Comparison of ENCODE assay signal across 11 mouse cellular contexts in the genomic region with DNA sequence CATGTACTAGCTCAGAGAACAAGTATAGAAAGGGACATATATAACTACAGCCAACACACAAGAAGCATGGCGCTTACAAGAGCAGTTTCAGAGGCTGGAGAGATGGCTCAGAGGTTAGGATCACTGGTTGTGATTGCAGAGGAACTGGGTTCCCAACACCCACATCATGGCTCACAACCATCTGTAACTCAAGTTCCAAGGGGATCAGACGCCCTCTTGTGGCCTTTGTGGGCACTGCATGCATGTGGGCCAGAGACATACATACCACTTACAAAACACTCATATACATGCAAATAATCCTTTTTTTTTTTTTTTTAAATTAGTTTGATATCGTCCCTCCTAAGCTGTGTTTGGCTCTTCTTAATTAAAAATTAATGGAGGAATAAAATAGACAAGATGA. TPM values are rescaled to one million over a fixed set of nuclear protein-coding genes. Genes with fewer than 3 reads are reported as not detected.
DNase-seq lines count a peak whose midpoint lies in the region; ATAC-seq and TF ChIP-seq lines count a peak whose summit lies in the region.
"Had no signal": no experiment of that assay in that cellular context is flagged by ENCODE, and none has a peak within 500 bp of the region (broad histone marks: within the 10 kb centered on the region; RNA-seq: fewer than 3 reads in every experiment).

No protein-coding gene starts in this region.

- no peak for ATAC-seq in stomach, postnatal 0 days (ENCODE audit: low FRiP score, low TSS enrichment)

- WGBS in heart, adult 2 months, result 47% methylated on average over 3 of the region's 3 CpGs
- 64% methylated on average over 3 of the region's 3 CpGs for WGBS in spleen, adult 2 months
- 43% methylated on average over 3 of the region's 3 CpGs for WGBS in embryonic facial prominence, embryonic 10.5 days
- WGBS in stomach, postnatal 0 days, result 46% methylated on average over 3 of the region's 3 CpGs

- H3K27me3 ChIP-seq in heart, adult 2 months (ENCODE audit: control insufficient read depth, insufficient read depth, low read length), result no peaks in the 10 kb centered on the region
- H3K27me3 ChIP-seq in spleen, adult 2 months (ENCODE audit: control insufficient read depth, insufficient read depth, low read length), result no peaks in the 10 kb centered on the region
- H3K27me3 ChIP-seq in embryonic facial prominence, embryonic 10.5 days (replicated peaks; ENCODE audit: low read depth, poor library complexity, severe bottlenecking), result no peaks in the 10 kb centered on the region
- no peaks in the 10 kb centered on the region for H3K27me3 ChIP-seq in stomach, postnatal 0 days (ENCODE audit: control insufficient read depth, insufficient read depth, low read length)
- H3K27me3 ChIP-seq: limb, embryonic 15.5 days; stomach, embryonic 15.5 days had no signal

- H3K27ac ChIP-seq in heart, adult 2 months, result no peak overlapping the region
- H3K27ac ChIP-seq in spleen, adult 2 months (ENCODE audit: insufficient read depth, low read length), result no peak overlapping the region
- no peak overlapping the region for H3K27ac ChIP-seq in embryonic facial prominence, embryonic 10.5 days (replicated peaks)
- H3K27ac ChIP-seq in stomach, postnatal 0 days (replicated peaks), result no peak overlapping the region
- H3K27ac ChIP-seq: limb, embryonic 15.5 days; stomach, embryonic 15.5 days had no signal

- H3K4me2 ChIP-seq in stomach, postnatal 0 days (replicated peaks; ENCODE audit: low read depth), result no peak overlapping the region
- H3K4me2 ChIP-seq: limb, embryonic 15.5 days; stomach, embryonic 15.5 days had no signal

- no peak overlapping the region for H3K9ac ChIP-seq in heart, adult 2 months (ENCODE audit: low read depth, low read length)
- H3K9ac ChIP-seq in stomach, postnatal 0 days (ENCODE audit: low read length), result no peak overlapping the region
- H3K9ac ChIP-seq: limb, embryonic 15.5 days; stomach, embryonic 15.5 days had no signal

- no peaks in the 10 kb centered on the region for H3K9me3 ChIP-seq in embryonic facial prominence, embryonic 10.5 days
- H3K9me3 ChIP-seq in stomach, postnatal 0 days (ENCODE audit: control insufficient read depth, low read length), result no peaks in the 10 kb centered on the region
- H3K9me3 ChIP-seq: limb, embryonic 15.5 days; stomach, embryonic 15.5 days had no signal

- TF ChIP-seq POLR2A in heart, adult 2 months (IDR thresholded peaks at IDR 0.05; ENCODE audit: insufficient read depth, low read depth, low read length), result no peak
- no peak for TF ChIP-seq POLR2A in spleen, adult 2 months (IDR thresholded peaks at IDR 0.05; ENCODE audit: low read depth, low read length)

- no peaks in the 10 kb centered on the region for H3K4me1 ChIP-seq in heart, adult 2 months (ENCODE audit: control insufficient read depth, insufficient read depth, low read length)
- peaks cover 8% of the 10 kb centered on the region; the same call in 1 of the 2 replicates for H3K4me1 ChIP-seq in spleen, adult 2 months (ENCODE audit: control insufficient read depth, insufficient read depth, insufficient read length)
- H3K4me1 ChIP-seq in embryonic facial prominence, embryonic 10.5 days, result 0 out of 2 replicates have a peak, but pooled peaks cover 6% of the 10 kb centered on the region
- H3K4me1 ChIP-seq in stomach, postnatal 0 days (replicated peaks; ENCODE audit: control insufficient read depth, insufficient read depth), result no peaks in the 10 kb centered on the region
- H3K4me1 ChIP-seq: limb, embryonic 15.5 days; stomach, embryonic 15.5 days had no signal

- H3K36me3 ChIP-seq in heart, adult 2 months (ENCODE audit: control insufficient read depth, insufficient read depth, low read length), result no peaks in the 10 kb centered on the region
- no peaks in the 10 kb centered on the region for H3K36me3 ChIP-seq in spleen, adult 2 months (ENCODE audit: control insufficient read depth, insufficient read depth, low read length)
- H3K36me3 ChIP-seq in embryonic facial prominence, embryonic 10.5 days (replicated peaks), result no peaks in the 10 kb centered on the region
- H3K36me3 ChIP-seq in stomach, postnatal 0 days (ENCODE audit: control insufficient read depth, insufficient read depth, low read length), result no peaks in the 10 kb centered on the region
- H3K36me3 ChIP-seq: limb, embryonic 15.5 days; stomach, embryonic 15.5 days had no signal

- H3K4me3 ChIP-seq in heart, adult 2 months, result no peak overlapping the region
- no peak overlapping the region for H3K4me3 ChIP-seq in spleen, adult 2 months (ENCODE audit: extremely low read depth, insufficient read depth, insufficient read length)
- no peak overlapping the region for H3K4me3 ChIP-seq in embryonic facial prominence, embryonic 10.5 days
- no peak overlapping the region for H3K4me3 ChIP-seq in stomach, postnatal 0 days (ENCODE audit: low read depth, low read length)
- H3K4me3 ChIP-seq: limb, embryonic 15.5 days; stomach, embryonic 15.5 days had no signal

- intact Hi-C loops in heart, adult 2 months (cut with DNase I), result no loop called here
- intact Hi-C loops in heart, postnatal 10 days (cut with DNase I), result no loop called here

- no peak for DNase-seq in heart, adult 2 months
- no peak for DNase-seq in heart, postnatal 10 days
- peak in 1 of 2 experiments; percentile 44 for DNase-seq in spleen, adult 2 months (ENCODE audit: low read depth in 1 of 2, low spot score in 2 of 2)
- DNase-seq in spleen, postnatal 14 days (ENCODE audit: low spot score in 2 of 2), result no peak
- DNase-seq in embryonic facial prominence, embryonic 10.5 days (ENCODE audit: low spot score), result peak; percentile 37
- peak; percentile 29 for DNase-seq in stomach, postnatal 0 days (ENCODE audit: low spot score)
- DNase-seq in gastrocnemius, postnatal 25 days, result no peak
- DNase-seq in layer of hippocampus, adult 9-11 months, result no peak

- peak; percentile 63 for TF ChIP-seq CTCF in heart, adult 2 months (IDR thresholded peaks at IDR 0.05)
- peak; percentile 45; the same call in 1 of the 2 replicates for TF ChIP-seq CTCF in spleen, adult 2 months (IDR thresholded peaks at IDR 0.05; ENCODE audit: extremely low read depth, insufficient read depth, insufficient read length, insufficient replicate concordance)
- TF ChIP-seq CTCF in stomach, postnatal 0 days (IDR thresholded peaks at IDR 0.05; ENCODE audit: low read depth), result peak; percentile 63

- TF ChIP-seq EP300 in heart, adult 2 months (IDR thresholded peaks at IDR 0.05; ENCODE audit: insufficient read depth, low read depth, low read length), result no peak
- no peak for TF ChIP-seq EP300 in stomach, postnatal 0 days (optimal IDR thresholded peaks at IDR 0.05)

- no peaks in the 10 kb centered on the region for H3K79me2 ChIP-seq in heart, adult 2 months (replicated peaks; ENCODE audit: control insufficient read depth, insufficient read depth, low read length)

RNA-seq across cellular contexts. Expression of a gene that starts 35.3 kb away (rescaled TPM):
- not detected for total RNA-seq in heart, adult 2 months (2021)
- polyA plus RNA-seq in heart, adult 2 months (2012; rRNA removed), result not detected in 2 replicates
- total RNA-seq in heart, postnatal 10 days (2021), result not detected
- polyA plus RNA-seq in spleen, adult 2 months (2012; rRNA removed), result not detected in 2 replicates
- polyA plus RNA-seq in embryonic facial prominence, embryonic 10.5 days (2016; fragmentation: Nextera tagmentation; extraction: Ambion mirVana), result not detected in 2 replicates
- not detected in 2 replicates for polyA plus RNA-seq in stomach, postnatal 0 days (2015; fragmentation: Nextera tagmentation; extraction: Ambion mirVana)
- not detected for total RNA-seq in gastrocnemius, postnatal 25 days (2021)
- polyA plus RNA-seq: embryonic facial prominence, embryonic 14.5 days; limb, embryonic 15.5 days had no signal

RNA-seq across cellular contexts. Expression of a gene that starts 42.8 kb away (rescaled TPM):
- total RNA-seq in heart, adult 2 months (2021), result under 1 TPM; 0.09 to 0.13 TPM
- polyA plus RNA-seq in heart, adult 2 months (2012; rRNA removed), result 0.12 and 0.16 TPM in 2 replicates
- total RNA-seq in heart, postnatal 10 days (2021), result under 1 TPM; 0.07 to 0.12 TPM
- polyA plus RNA-seq in spleen, adult 2 months (2012; rRNA removed), result 6.5 and 7.1 TPM in 2 replicates
- 0.06 and 0.09 TPM in 2 replicates for polyA plus RNA-seq in embryonic facial prominence, embryonic 10.5 days (2016; fragmentation: Nextera tagmentation; extraction: Ambion mirVana)
- 0.10 and 0.15 TPM in 2 replicates for polyA plus RNA-seq in stomach, postnatal 0 days (2015; fragmentation: Nextera tagmentation; extraction: Ambion mirVana)
- not detected for total RNA-seq in gastrocnemius, postnatal 25 days (2021)

RNA-seq across cellular contexts. Expression of a gene that starts 50.5 kb away (rescaled TPM):
- not detected for total RNA-seq in heart, adult 2 months (2021)
- not detected in 2 replicates for polyA plus RNA-seq in heart, adult 2 months (2012; rRNA removed)
- total RNA-seq in heart, postnatal 10 days (2021), result not detected
- not detected in 2 replicates for polyA plus RNA-seq in spleen, adult 2 months (2012; rRNA removed)
- polyA plus RNA-seq in embryonic facial prominence, embryonic 10.5 days (2016; fragmentation: Nextera tagmentation; extraction: Ambion mirVana), result not detected in 2 replicates
- polyA plus RNA-seq in stomach, postnatal 0 days (2015; fragmentation: Nextera tagmentation; extraction: Ambion mirVana), result 0.05 and 0.06 TPM in 2 replicates
- not detected for total RNA-seq in gastrocnemius, postnatal 25 days (2021)
- polyA plus RNA-seq: embryonic facial prominence, embryonic 14.5 days; limb, embryonic 15.5 days had no signal

Comparison
In these comparisons a context has a peak if more than half of its experiments do, and no peak if none do; other contexts are left out.
1. DNase-seq: peak in embryonic facial prominence, embryonic 10.5 days (single experiment) and stomach, postnatal 0 days (single experiment); none in heart, adult 2 months (0 of 2), heart, postnatal 10 days (0 of 2), spleen, postnatal 14 days (0 of 2), gastrocnemius, postnatal 25 days (single experiment) and layer of hippocampus, adult 9-11 months (single experiment).
2. Peak in every context shown above with its lines, with median percentiles within 50 percentile points of each other: CTCF ChIP-seq.